15 mouse cellular contexts compared by ENCODE assay signal in genomic region chr15:79413802-79414201, GRCm38 (mm10). TPM values are rescaled to one million over a fixed set of nuclear protein-coding genes. Genes with fewer than 3 reads are reported as not detected.
DNase-seq lines count a peak whose midpoint lies in the region; ATAC-seq and TF ChIP-seq lines count a peak whose summit lies in the region.
"Had no signal": no experiment of that assay in that cellular context is flagged by ENCODE, and none has a peak within 500 bp of the region (broad histone marks: within the 10 kb centered on the region; RNA-seq: fewer than 3 reads in every experiment).

No protein-coding gene starts in this region.

- no peak for TF ChIP-seq CTCF in lung, postnatal 0 days (IDR thresholded peaks at IDR 0.05)
- TF ChIP-seq CTCF in bone marrow macrophage, adult 2 months (IDR thresholded peaks at IDR 0.05; ENCODE audit: low read depth, low read length) = no peak

- no peak overlapping the region for H3ac ChIP-seq in myocyte (ENCODE audit: control insufficient read depth, insufficient read length)

- 0 out of 2 replicates have a peak overlapping the region, but pooled peaks have one; percentile 28 for H3K27ac ChIP-seq in embryonic facial prominence, embryonic 13.5 days
- no peak overlapping the region for H3K27ac ChIP-seq in embryonic facial prominence, embryonic 10.5 days (replicated peaks)
- H3K27ac ChIP-seq in lung, postnatal 0 days (ENCODE audit: low read length) = no peak overlapping the region
- H3K27ac ChIP-seq in bone marrow macrophage, adult 2 months (ENCODE audit: insufficient read depth, low read depth, low read length) = peak overlapping the region; percentile 73
- H3K27ac ChIP-seq: embryonic facial prominence, embryonic 12.5 days; heart, embryonic 15.5 days; hindbrain, embryonic 13.5 days had no signal

- H3K9ac ChIP-seq in embryonic facial prominence, embryonic 13.5 days = no peak overlapping the region
- no peak overlapping the region for H3K9ac ChIP-seq in lung, postnatal 0 days (replicated peaks; ENCODE audit: low read depth)
- H3K9ac ChIP-seq: embryonic facial prominence, embryonic 12.5 days; heart, embryonic 15.5 days; hindbrain, embryonic 13.5 days had no signal

- H3K4me3 ChIP-seq in embryonic facial prominence, embryonic 13.5 days = no peak overlapping the region
- no peak overlapping the region for H3K4me3 ChIP-seq in embryonic facial prominence, embryonic 10.5 days
- H3K4me3 ChIP-seq in lung, postnatal 0 days (ENCODE audit: low read depth, low read length) = no peak overlapping the region
- H3K4me3 ChIP-seq in bone marrow macrophage, adult 2 months (ENCODE audit: insufficient read depth, low read length) = peak overlapping the region; percentile 4; the same call in 1 of the 2 replicates
- H3K4me3 ChIP-seq in myocyte = no peak overlapping the region
- H3K4me3 ChIP-seq: embryonic facial prominence, embryonic 12.5 days; heart, embryonic 15.5 days; hindbrain, embryonic 13.5 days had no signal

- TF ChIP-seq POLR2A in bone marrow macrophage, adult 2 months (IDR thresholded peaks at IDR 0.05; ENCODE audit: borderline replicate concordance, low read depth, low read length) = no peak
- TF ChIP-seq POLR2A in myocyte (IDR thresholded peaks at IDR 0.05; ENCODE audit: insufficient read length, low read depth) = no peak

- DNase-seq in embryonic facial prominence, embryonic 10.5 days (ENCODE audit: low spot score) = no peak
- DNase-seq in lung, postnatal 0 days (ENCODE audit: low spot score) = no peak
- no peak for DNase-seq in lung, postnatal 10 days
- no peak for DNase-seq in adrenal gland, postnatal 10 days
- no peak for DNase-seq in right cerebral cortex, adult 18-20 months
- DNase-seq: cerebellum, adult 11 months; cerebellum, postnatal 36 days; kidney, postnatal 10 days; liver had no signal

- H3K4me1 ChIP-seq in embryonic facial prominence, embryonic 13.5 days = no peaks in the 10 kb centered on the region; the same call in 1 of the 2 replicates
- peaks cover 18% of the 10 kb centered on the region; the same call in 1 of the 2 replicates for H3K4me1 ChIP-seq in embryonic facial prominence, embryonic 10.5 days
- H3K4me1 ChIP-seq in lung, postnatal 0 days (ENCODE audit: insufficient read depth, low read depth, low read length) = no peaks in the 10 kb centered on the region
- peaks cover 30% of the 10 kb centered on the region for H3K4me1 ChIP-seq in bone marrow macrophage, adult 2 months (ENCODE audit: control insufficient read depth, insufficient read depth, low read length)

- H3K4me2 ChIP-seq in embryonic facial prominence, embryonic 13.5 days = no peak overlapping the region
- no peak overlapping the region for H3K4me2 ChIP-seq in lung, postnatal 0 days (replicated peaks; ENCODE audit: low read depth, low read length)
- no peak overlapping the region for H3K4me2 ChIP-seq in myocyte (ENCODE audit: low read depth)
- H3K4me2 ChIP-seq: embryonic facial prominence, embryonic 12.5 days; heart, embryonic 15.5 days; hindbrain, embryonic 13.5 days had no signal

- no peaks in the 10 kb centered on the region for H3K9me3 ChIP-seq in embryonic facial prominence, embryonic 13.5 days
- H3K9me3 ChIP-seq in embryonic facial prominence, embryonic 10.5 days = no peaks in the 10 kb centered on the region
- H3K9me3 ChIP-seq in lung, postnatal 0 days (ENCODE audit: low read length) = no peaks in the 10 kb centered on the region
- H3K9me3 ChIP-seq: embryonic facial prominence, embryonic 12.5 days; heart, embryonic 15.5 days; hindbrain, embryonic 13.5 days had no signal

- no peak for ATAC-seq in embryonic facial prominence, embryonic 13.5 days (ENCODE audit: insufficient number of reproducible peaks, insufficient read depth, low FRiP score, low TSS enrichment, low read depth)
- ATAC-seq in lung, postnatal 0 days = peak; percentile 27

- H3K36me3 ChIP-seq in embryonic facial prominence, embryonic 13.5 days = peaks cover 25% of the 10 kb centered on the region
- H3K36me3 ChIP-seq in embryonic facial prominence, embryonic 10.5 days (replicated peaks) = peaks cover 27% of the 10 kb centered on the region
- peaks cover 8% of the 10 kb centered on the region; the same call in 1 of the 2 replicates for H3K36me3 ChIP-seq in lung, postnatal 0 days (ENCODE audit: insufficient read depth, low read length)
- peaks cover 13% of the 10 kb centered on the region for H3K36me3 ChIP-seq in myocyte (ENCODE audit: control insufficient read depth, insufficient read depth)

- H3K27me3 ChIP-seq in embryonic facial prominence, embryonic 13.5 days = no peaks in the 10 kb centered on the region
- 0 out of 2 replicates have a peak, but pooled peaks cover 3% of the 10 kb centered on the region for H3K27me3 ChIP-seq in embryonic facial prominence, embryonic 10.5 days (replicated peaks; ENCODE audit: low read depth, poor library complexity, severe bottlenecking)
- H3K27me3 ChIP-seq in lung, postnatal 0 days (replicated peaks; ENCODE audit: insufficient read depth, low read length) = no peaks in the 10 kb centered on the region
- H3K27me3 ChIP-seq in myocyte (ENCODE audit: control insufficient read depth, insufficient read depth, insufficient read length) = no peaks in the 10 kb centered on the region
- H3K27me3 ChIP-seq: embryonic facial prominence, embryonic 12.5 days; heart, embryonic 15.5 days; hindbrain, embryonic 13.5 days had no signal

- no peak for TF ChIP-seq EP300 in lung, postnatal 0 days (IDR thresholded peaks at IDR 0.05)

- no peaks in the 10 kb centered on the region for H3K79me2 ChIP-seq in myocyte (ENCODE audit: control insufficient read depth, insufficient read depth)

- 77% methylated on average over 8 of the region's 8 CpGs for WGBS in embryonic facial prominence, embryonic 13.5 days
- WGBS in embryonic facial prominence, embryonic 10.5 days = 85% methylated on average over 8 of the region's 8 CpGs
- 70% methylated on average over 8 of the region's 8 CpGs for WGBS in lung, postnatal 0 days

TF ChIP-seq in myocyte, 11 proteins besides CTCF, POLR2A, EP300 and RAD21:
- TF ChIP-seq POLR2AphosphoS2 (IDR thresholded peaks at IDR 0.05; ENCODE audit: insufficient read length, low read depth) = peak; percentile 40
- no peak for TF ChIP-seq MAX (IDR thresholded peaks at IDR 0.05; ENCODE audit: low read depth)
- TF ChIP-seq MYOG (IDR thresholded peaks at IDR 0.05; ENCODE audit: control insufficient read depth in 1 of 3, insufficient read depth in 1 of 3, insufficient read length in 2 of 3, low read depth in 2 of 3) = no peak

RNA-seq across cellular contexts. Expression of gene Tmem184b, which starts 10.4 kb away (rescaled TPM):
- polyA plus RNA-seq in embryonic facial prominence, embryonic 13.5 days (2015; fragmentation: Nextera tagmentation; extraction: Ambion mirVana) = 67.1 and 72.0 TPM in 2 replicates
- polyA plus RNA-seq in embryonic facial prominence, embryonic 10.5 days (2016; fragmentation: Nextera tagmentation; extraction: Ambion mirVana) = 57.7 and 58.9 TPM in 2 replicates
- polyA plus RNA-seq in lung, postnatal 0 days (2015; fragmentation: Nextera tagmentation; extraction: Ambion mirVana) = 55.3 and 56.7 TPM in 2 replicates
- 48.1 and 51.2 TPM in 2 replicates for polyA plus RNA-seq in bone marrow macrophage, adult 2 months (2012; ENCODE audit: insufficient read depth, insufficient read length, missing spikeins)
- polyA plus RNA-seq in myocyte (2012; fragmentation: generic; extraction: Trizol) = 110 TPM
- total RNA-seq in adrenal gland, postnatal 10 days (2021) = 10 to 100 TPM; 51.4 to 56.6 TPM

RNA-seq across cellular contexts. Expression of gene Csnk1e, which starts 41.6 kb away (rescaled TPM):
- 100 and 112 TPM in 2 replicates for polyA plus RNA-seq in embryonic facial prominence, embryonic 13.5 days (2015; fragmentation: Nextera tagmentation; extraction: Ambion mirVana)
- 143 and 156 TPM in 2 replicates for polyA plus RNA-seq in embryonic facial prominence, embryonic 10.5 days (2016; fragmentation: Nextera tagmentation; extraction: Ambion mirVana)
- polyA plus RNA-seq in lung, postnatal 0 days (2015; fragmentation: Nextera tagmentation; extraction: Ambion mirVana) = 67.2 and 72.4 TPM in 2 replicates
- 60.7 and 61.8 TPM in 2 replicates for polyA plus RNA-seq in bone marrow macrophage, adult 2 months (2012; ENCODE audit: insufficient read depth, insufficient read length, missing spikeins)
- polyA plus RNA-seq in myocyte (2012; fragmentation: generic; extraction: Trizol) = 116 TPM
- 10 to 100 TPM; 65.7 to 77.7 TPM for total RNA-seq in adrenal gland, postnatal 10 days (2021)

Comparison
In these comparisons a context has a peak if more than half of its experiments do, and no peak if none do; other contexts are left out.
1. H3K27ac ChIP-seq: peak in embryonic facial prominence, embryonic 13.5 days (single experiment) and bone marrow macrophage, adult 2 months (single experiment); none in embryonic facial prominence, embryonic 10.5 days (single experiment) and lung, postnatal 0 days (single experiment).